Mouse (Mus musculus) kidney, postnatal 0 days (tissue): ENCODE data around the gene Rwdd1. TPM values are rescaled to one million over a fixed set of nuclear protein-coding genes. Genes with fewer than 3 reads are reported as not detected.

ENCODE experiments used
- ATAC-seq: fragments of 200-750 bp; cut with Nextera tagmentation; replicated peaks from 2 replicates; pipeline ENCODE4 v1.8.0; 2017; ENCODE audit warnings: low read depth, moderate number of reproducible peaks, moderate TSS enrichment, moderate library complexity; ENCODE audit not compliant: low FRiP score
- DNase-seq: peaks from one replicate; pipeline ENCODE4 v3.0.0-alpha.2; 2016; ENCODE audit warnings: low spot score
- H3K27ac ChIP-seq: fragments of 300-500 bp; sonication (generic); 2 replicates; pipeline ENCODE4 v1.5.1; 2014; ENCODE audit warnings: mild to moderate bottlenecking
- H3K27me3 ChIP-seq: fragments of 300-500 bp; sonication (generic); 2 replicates; pipeline ENCODE4 v1.6.1; 2014; ENCODE audit warnings: low read length, mixed read lengths; ENCODE audit not compliant: insufficient read depth
- H3K36me3 ChIP-seq: fragments of 300-500 bp; sonication (generic); 2 replicates; pipeline ENCODE4 v1.6.1; 2014; ENCODE audit warnings: low read length, mixed read lengths; ENCODE audit not compliant: insufficient read depth
- H3K4me1 ChIP-seq: fragments of 300-500 bp; sonication (generic); replicated peaks from 2 replicates; pipeline ENCODE4 v1.6.1; 2014; ENCODE audit warnings: antibody characterized with exemption, low read length, mixed read lengths; ENCODE audit not compliant: insufficient read depth
- H3K4me2 ChIP-seq: fragments of 300-500 bp; sonication (generic); 2 replicates; pipeline ENCODE4 v1.6.1; 2014; ENCODE audit warnings: mild to moderate bottlenecking, low read length, moderate library complexity, mixed read lengths
- H3K4me3 ChIP-seq: fragments of 300-500 bp; sonication (generic); replicated peaks from 2 replicates; pipeline ENCODE4 v1.5.1; 2014; ENCODE audit warnings: low read depth, low read length
- H3K9ac ChIP-seq: fragments of 300-500 bp; sonication (generic); 2 replicates; pipeline ENCODE4 v1.6.1; 2014; ENCODE audit warnings: low read depth, low read length
- H3K9me3 ChIP-seq: fragments of 300-500 bp; sonication (generic); replicated peaks from 2 replicates; pipeline ENCODE4 v1.6.1; 2016; ENCODE audit warnings: low read length, inconsistent platforms, mixed read lengths
- CTCF ChIP-seq: IDR thresholded peaks from 2 replicates; pipeline ENCODE4 v1.5.1; 2016; ENCODE audit warnings: antibody characterized with exemption, low read depth, mild to moderate bottlenecking, moderate library complexity
- WGBS: fragments of 180-500 bp; shearing (Covaris S2); extraction: QIAGEN DNeasy Blood & Tissue Kit; methylation state at CpG from one replicate; pipeline ENCODE4 v1.1.7; 2014; 5-methylcytosine and 5-hydroxymethylcytosine counted together
- polyA plus RNA-seq: library from polyadenylated mRNA; unstranded; fragments of >200 nt; fragmentation: Nextera tagmentation; extraction: Ambion mirVana; gene quantifications from 2 replicates; pipeline ENCODE4 v1.2.1, GENCODE M21; 2015

Rwdd1 gene
- polyA plus RNA-seq: 142 and 147 TPM in 2 replicates

GRCm38 (mm10) chr10:34019302-34020075 lies at the start of gene Rwdd1:
Gene Rwdd1, minus strand, starts transcription at chr10:34019624.
- Histone ChIP-seq H3K4me2 (peak within 1 kb of the TSS; percentile 71), H3K9me3 (no peaks in the 10 kb centered on the region), H3K4me3 (peak within 1 kb of the TSS; percentile 90), H3K9ac (peak within 1 kb of the TSS; percentile 85), H3K27me3 (no peaks in the 10 kb centered on the region), H3K27ac (peak within 1 kb of the TSS; percentile 91), H3K36me3 (no peaks in the 10 kb centered on the region), H3K4me1 (peaks cover 10% of the 10 kb centered on the region; the same call in 1 of the 2 replicates)
- DNase-seq (peak; percentile 99), ATAC-seq (peak; percentile 100)
- peak; percentile 48 for TF ChIP-seq CTCF
- WGBS: under 1% methylated on average over 78 of the region's 82 CpGs

- DNase-seq (no peak), ATAC-seq (no peak)
- no peaks in the 10 kb centered on the region for H3K36me3 ChIP-seq
- H3K9me3 ChIP-seq: no peaks in the 10 kb centered on the region
- no peaks in the 10 kb centered on the region for H3K4me1 ChIP-seq
- H3K4me3 ChIP-seq: no peak overlapping the region
- no peaks in the 10 kb centered on the region for H3K27me3 ChIP-seq
- 67% methylated on average over 3 of the region's 3 CpGs for WGBS
- H3K4me2 ChIP-seq: no peak overlapping the region
- H3K9ac ChIP-seq: no peak overlapping the region
- TF ChIP-seq CTCF: no peak
- no peak overlapping the region for H3K27ac ChIP-seq
These were observed 47.2 kb upstream of the Rwdd1 start for GRCm38 (mm10) chr10:34066591-34066990.

GRCm38 (mm10) chr10:34053987-34054386 lies 34.6 kb upstream of the Rwdd1 start:
- H3K27me3 ChIP-seq: no peaks in the 10 kb centered on the region
- H3K9ac ChIP-seq: no peak overlapping the region
- no peak for TF ChIP-seq CTCF
- ATAC-seq (no peak), DNase-seq (peak; percentile 46)
- no peaks in the 10 kb centered on the region for H3K4me1 ChIP-seq
- H3K4me2 ChIP-seq: no peak overlapping the region
- 64% methylated on average over 2 of the region's 2 CpGs for WGBS
- H3K9me3 ChIP-seq: no peaks in the 10 kb centered on the region
- no peak overlapping the region for H3K4me3 ChIP-seq
- no peaks in the 10 kb centered on the region for H3K36me3 ChIP-seq
- no peak overlapping the region for H3K27ac ChIP-seq

GRCm38 (mm10) chr10:34044210-34044609 lies 24.8 kb upstream of the Rwdd1 start, which contains the start of gene Calhm4:
Gene Calhm4, minus strand, starts transcription at chr10:34044310.
- no peak within 1 kb of the TSS for H3K4me3 ChIP-seq
- H3K27ac ChIP-seq: no peak within 1 kb of the TSS
- no peaks in the 10 kb centered on the region for H3K9me3 ChIP-seq
- no peak for ATAC-seq
- no peaks in the 10 kb centered on the region for H3K4me1 ChIP-seq
- H3K9ac ChIP-seq: no peak within 1 kb of the TSS
- WGBS: 80% methylated on average over 5 of the region's 5 CpGs
- no peak within 1 kb of the TSS for H3K4me2 ChIP-seq
- no peak for DNase-seq
- H3K27me3 ChIP-seq: no peaks in the 10 kb centered on the region
- H3K36me3 ChIP-seq: no peaks in the 10 kb centered on the region
- TF ChIP-seq CTCF: no peak

- no peak within 1 kb of the TSS for H3K9ac ChIP-seq
- ATAC-seq (no peak), DNase-seq (no peak)
- H3K27ac ChIP-seq: no peak within 1 kb of the TSS
- TF ChIP-seq CTCF: no peak
- no peaks in the 10 kb centered on the region for H3K27me3 ChIP-seq
- no peaks in the 10 kb centered on the region for H3K4me1 ChIP-seq
- H3K4me3 ChIP-seq: no peak within 1 kb of the TSS
- H3K9me3 ChIP-seq: no peaks in the 10 kb centered on the region
- WGBS: 83% methylated on average over 3 of the region's 3 CpGs
- H3K4me2 ChIP-seq: no peak within 1 kb of the TSS
- no peaks in the 10 kb centered on the region for H3K36me3 ChIP-seq
These were observed 18.0 kb upstream of the Rwdd1 start, which contains the start of gene Trappc3l for GRCm38 (mm10) chr10:34037401-34037800. Gene Trappc3l, plus strand, starts transcription at chr10:34037597.

GRCm38 (mm10) chr10:34036587-34036986 lies 17.2 kb upstream of the Rwdd1 start:
- H3K9ac ChIP-seq: no peak overlapping the region
- no peak overlapping the region for H3K4me3 ChIP-seq
- no peaks in the 10 kb centered on the region for H3K36me3 ChIP-seq
- WGBS: 11% methylated on average over 5 of the region's 5 CpGs
- peak; percentile 92 for DNase-seq
- TF ChIP-seq CTCF: peak; percentile 94
- H3K27ac ChIP-seq: no peak overlapping the region
- H3K4me2 ChIP-seq: no peak overlapping the region
- peak; percentile 57; the same call in 1 of the 2 replicates for ATAC-seq
- H3K9me3 ChIP-seq: no peaks in the 10 kb centered on the region
- no peaks in the 10 kb centered on the region for H3K4me1 ChIP-seq
- H3K27me3 ChIP-seq: no peaks in the 10 kb centered on the region
